Mouse (Mus musculus) fibroblast of lung, adult 2 months (primary cell): ENCODE data around the gene Myog.

Source experiments
- DNase-seq: peaks from one replicate; pipeline ENCODE4 v3.0.0-alpha.2; 2011; ENCODE audit warnings: low read depth

The Myog gene

DNA sequence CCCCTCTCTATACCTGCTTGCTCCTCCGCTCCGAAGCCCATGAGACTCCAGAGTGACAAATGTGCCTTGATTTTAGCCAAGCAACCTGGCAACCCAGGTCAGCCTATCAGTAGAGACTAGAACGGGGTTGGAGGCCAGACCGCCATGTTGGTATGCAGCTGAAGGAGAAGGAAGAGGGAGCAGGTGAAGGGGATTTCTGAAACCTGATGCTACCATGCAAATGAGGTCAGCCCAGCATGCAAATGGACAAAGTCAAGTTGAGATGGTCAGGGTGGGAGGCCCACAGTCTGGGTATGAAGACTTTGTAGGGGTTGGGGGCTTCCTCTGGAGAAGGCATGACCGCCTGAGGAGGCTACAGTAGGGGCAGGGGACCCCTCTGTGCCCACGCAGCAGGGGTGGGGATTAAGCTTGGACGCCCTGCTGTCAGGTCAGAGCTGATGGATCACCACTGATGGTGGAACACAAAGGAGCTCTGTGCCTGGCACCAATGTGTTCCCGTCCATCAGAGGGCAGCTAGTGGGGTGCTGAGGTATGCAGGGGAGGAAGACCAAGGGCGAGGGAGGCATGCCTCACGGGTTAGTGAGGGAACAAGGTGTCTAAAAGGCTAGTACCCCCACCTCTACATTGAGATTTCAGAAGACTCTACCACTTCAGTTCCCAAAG lies 4.2 kb upstream of the Myog start:
- no peak for DNase-seq

DNA sequence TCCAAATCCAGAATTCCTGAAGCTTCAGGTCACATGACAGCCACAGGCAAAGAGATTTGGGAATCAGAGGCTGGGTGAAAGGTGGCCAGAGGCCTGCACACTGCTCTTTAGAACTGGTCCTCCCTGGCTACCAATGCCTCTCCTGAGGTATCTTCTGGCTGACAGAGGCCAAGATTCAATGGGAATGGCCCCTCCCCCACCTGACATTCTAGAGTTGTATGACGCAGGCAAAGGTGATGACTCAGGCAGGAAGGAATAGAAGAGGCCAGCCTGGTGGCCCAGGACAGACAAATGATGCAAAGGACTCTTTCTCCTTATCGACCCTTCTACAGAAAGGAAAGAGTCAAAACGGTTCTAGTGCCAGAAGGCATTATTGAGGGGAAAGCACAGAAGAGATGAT lies 1.6 kb upstream of the Myog start:
- no peak for DNase-seq

DNA sequence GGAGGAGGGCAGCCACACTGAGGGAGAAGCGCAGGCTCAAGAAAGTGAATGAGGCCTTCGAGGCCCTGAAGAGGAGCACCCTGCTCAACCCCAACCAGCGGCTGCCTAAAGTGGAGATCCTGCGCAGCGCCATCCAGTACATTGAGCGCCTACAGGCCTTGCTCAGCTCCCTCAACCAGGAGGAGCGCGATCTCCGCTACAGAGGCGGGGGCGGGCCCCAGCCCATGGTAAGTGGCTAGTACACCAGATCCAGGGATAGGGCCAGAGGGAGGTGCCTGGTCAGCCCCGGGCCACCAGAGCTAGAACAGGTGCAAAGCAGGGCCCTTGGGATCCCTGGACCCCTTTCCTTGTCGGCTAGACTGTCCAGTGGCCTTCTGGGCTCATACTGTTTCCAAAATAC lies 511 bp downstream of the Myog start:
- no peak for DNase-seq

DNA sequence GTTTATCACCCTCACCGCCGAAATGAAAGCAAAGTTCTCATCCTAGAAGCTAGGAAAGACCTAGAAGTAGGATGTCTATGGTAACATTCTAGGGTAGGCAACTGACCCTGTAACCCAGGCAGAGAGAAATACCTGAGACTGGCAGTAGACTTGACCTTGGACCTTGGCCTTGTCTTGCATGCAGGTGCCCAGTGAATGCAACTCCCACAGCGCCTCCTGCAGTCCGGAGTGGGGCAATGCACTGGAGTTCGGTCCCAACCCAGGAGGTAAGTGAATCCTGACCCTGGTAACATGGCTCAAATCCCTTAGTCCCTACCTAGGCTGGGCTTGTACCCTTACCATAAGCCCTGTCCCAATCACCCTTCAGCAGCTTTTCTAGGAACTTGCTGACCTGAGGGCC lies 1.1 kb downstream of the Myog start:
- no peak for DNase-seq

DNA sequence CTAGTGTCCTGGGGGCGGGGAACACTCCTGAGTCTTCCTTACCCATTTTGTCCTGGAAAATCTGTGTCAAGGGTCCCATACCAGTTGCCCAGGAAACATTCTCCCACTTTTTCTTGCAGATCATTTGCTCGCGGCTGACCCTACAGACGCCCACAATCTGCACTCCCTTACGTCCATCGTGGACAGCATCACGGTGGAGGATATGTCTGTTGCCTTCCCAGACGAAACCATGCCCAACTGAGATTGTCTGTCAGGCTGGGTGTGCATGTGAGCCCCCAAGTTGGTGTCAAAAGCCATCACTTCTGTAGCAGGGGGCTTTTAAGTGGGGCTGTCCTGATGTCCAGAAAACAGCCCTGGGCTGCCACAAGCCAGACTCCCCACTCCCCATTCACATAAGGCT lies 1.8 kb downstream of the Myog start:
- DNase-seq = no peak

DNA sequence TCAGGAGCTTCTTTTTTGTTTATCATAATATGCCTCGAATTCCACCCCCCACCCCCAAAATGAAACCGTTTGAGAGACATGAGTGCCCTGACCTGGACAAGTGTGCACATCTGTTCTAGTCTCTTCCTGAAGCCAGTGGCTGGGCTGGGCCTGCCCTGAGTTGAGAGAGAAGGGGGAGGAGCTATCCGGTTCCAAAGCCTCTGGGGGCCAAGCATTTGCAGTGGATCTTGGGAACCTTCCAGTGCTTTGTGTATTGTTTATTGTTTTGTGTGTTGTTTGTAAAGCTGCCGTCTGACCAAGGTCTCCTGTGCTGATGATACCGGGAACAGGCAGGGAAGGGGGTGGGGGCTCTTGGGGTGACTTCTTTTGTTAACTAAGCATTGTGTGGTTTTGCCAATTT lies 2.3 kb downstream of the Myog start:
- DNase-seq = no peak

DNA sequence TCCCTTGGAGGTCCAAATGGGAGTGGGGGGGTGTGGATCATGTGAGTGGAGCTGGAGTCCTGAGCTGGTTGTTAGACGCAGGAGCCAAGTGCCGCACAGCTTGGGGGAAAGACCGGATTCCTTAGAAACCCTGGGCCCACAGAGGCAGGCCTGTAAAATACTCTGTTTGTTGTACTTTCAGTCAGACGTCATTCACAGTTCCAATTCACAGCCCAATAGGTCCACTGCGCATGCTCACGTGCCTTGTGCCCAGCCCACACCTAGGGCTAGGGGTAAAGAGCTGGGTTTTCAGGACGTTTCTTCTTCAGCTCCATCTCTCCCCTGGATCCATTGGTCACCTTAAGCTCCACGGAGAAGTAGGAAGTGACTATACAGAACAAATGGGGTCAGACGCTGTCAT lies 2.8 kb downstream of the Myog start:
- DNase-seq = no peak

DNA sequence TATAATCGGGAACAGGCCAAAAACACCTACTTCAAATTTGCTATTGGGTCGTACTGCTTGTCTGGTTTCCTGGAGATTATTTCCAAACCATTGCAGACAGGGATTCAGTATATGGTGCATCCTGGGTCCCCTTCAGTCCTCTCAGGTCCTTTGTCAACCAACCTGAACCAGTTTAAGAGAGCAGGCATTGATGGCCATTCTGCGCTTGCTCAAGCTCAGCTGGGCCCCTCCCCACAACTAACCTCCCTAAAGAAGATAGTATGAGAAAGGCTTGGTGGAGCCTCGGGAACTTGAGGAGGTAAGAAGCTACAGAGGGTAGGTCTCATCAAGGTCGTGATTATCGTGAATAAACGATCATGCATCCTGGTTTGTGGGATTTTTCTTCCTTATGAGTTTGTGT lies 3.5 kb downstream of the Myog start:
- DNase-seq = no peak

DNA sequence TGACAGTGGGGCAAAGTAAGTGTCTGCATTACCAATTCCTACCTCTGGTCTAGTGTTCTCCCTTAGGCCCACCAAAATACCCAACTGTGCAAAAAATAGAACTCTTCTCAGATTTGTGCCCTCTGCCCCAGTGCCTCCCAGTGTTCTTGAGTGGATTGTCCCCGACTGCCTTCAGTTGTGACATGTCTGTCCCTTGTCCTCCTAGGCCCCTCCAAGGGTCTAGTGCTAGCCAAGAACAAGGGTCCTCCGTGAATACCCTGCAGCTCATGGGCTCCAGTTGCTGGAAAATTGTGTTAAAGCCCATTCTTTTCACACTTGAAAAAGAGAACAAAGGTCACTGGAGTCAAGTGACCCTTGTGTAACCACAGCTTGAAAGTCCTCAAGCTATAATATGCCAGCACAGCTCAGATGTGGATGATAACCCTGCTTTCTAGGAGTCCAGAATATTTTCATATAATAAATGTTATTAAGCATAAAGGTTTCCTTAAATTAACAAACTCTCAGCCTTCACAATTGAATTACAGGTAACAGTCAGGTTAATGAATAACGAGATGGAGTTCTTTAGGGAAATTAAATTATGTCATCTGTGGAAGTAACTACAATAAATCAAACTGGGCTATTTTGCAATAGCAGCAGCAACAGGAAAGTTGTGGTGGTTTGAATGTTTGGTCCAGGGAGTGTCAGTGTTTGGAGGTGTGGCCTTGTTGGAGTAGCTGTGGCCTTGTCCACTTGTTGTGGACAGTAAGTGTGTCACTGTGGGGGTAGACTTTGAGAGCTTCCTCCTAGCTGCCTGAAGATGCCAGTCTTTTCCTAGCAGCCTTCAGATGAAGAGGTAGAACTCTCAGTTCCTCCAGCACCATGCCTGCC lies 4.2 kb downstream of the Myog start:
- DNase-seq = no peak

DNA sequence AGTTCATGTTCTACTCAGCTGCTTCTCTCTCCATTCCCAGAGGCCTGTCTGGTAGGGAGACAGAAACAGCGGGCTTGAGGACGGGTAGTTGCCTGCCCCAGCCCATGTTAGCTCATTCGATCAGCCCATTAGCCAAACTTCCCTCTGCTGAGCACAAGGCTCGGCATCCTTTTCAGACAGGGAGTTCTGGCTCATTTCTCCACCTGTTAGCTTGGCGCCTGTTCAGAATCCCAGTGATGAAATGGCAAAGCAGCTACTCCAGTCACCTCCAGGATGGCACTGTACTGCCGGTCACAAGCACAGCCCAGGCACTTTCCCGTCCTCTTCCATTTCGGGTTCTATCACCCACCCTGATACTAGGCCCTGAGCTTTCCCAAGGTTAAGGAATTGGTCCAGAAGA lies 7.5 kb downstream of the Myog start:
- DNase-seq = no peak

DNA sequence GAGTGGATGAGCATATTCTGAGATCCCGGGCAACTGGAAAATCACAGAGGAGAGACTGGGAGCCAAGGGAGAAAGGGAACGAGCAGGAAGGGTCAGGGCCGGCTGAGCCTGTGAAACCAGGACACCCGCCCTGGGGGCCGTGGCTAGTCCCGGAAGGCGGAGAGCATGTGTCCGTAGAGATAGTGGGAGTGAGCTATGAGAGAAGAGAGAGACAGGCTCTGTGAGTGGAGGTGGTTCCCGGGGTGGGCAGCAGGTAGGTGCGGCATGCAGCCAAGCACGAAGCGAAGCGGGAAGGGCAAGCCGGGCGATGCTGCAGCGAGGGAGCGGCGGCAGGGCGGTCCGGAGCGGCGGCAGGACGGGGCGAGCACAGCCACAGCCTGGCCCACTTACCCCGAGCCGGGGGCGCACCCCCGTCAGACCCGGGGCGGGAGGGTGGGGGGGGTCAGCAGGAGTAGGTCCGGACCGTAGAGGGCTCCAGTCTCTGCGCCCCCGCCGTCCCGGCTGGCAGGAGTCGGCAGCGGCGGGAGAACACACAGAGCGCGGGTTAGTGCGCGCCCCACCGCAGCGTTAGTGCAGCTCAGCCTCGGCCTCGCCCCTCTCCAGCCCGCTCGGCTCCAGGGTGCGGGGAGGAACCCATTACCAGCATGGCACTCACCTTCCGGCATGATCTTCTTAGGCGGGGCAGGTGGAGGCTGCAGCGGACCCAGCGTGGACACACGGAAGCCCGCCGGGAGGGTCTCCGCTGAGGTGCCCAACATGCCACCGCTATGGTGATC lies 9.0 kb downstream of the Myog start:
- DNase-seq = no peak

DNA sequence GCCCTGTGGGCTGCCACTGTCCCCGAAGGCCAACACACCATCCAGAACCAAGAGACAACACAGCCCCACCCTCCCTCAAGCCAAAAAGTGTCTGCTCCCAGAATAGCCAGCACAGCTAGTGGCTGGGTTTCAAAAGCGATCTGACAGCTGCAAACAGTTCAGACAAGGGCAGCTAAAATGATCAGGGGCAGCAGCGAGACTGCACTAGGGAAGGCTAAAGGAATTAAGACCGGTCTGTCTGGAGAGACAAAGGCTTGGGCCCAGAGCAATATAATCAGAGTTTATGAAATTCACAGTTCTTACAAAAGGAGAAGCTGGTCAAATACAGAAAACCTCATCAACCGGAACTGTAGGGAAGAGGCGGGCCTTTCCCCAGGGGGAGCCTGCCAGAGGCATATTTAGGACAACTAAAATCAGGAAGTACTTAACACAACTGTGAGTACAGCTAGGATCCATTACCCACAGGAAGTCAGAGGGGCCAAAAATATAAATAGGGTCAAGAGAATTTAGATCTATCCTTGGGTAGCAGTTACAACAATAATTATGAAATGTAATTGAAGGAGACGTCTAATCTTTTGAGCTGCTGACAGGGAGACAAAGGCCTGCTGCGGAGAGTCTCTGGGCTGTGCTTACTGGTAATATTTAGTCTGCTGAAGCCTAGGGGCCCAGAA lies 12.9 kb downstream of the Myog start:
- no peak for DNase-seq

DNA sequence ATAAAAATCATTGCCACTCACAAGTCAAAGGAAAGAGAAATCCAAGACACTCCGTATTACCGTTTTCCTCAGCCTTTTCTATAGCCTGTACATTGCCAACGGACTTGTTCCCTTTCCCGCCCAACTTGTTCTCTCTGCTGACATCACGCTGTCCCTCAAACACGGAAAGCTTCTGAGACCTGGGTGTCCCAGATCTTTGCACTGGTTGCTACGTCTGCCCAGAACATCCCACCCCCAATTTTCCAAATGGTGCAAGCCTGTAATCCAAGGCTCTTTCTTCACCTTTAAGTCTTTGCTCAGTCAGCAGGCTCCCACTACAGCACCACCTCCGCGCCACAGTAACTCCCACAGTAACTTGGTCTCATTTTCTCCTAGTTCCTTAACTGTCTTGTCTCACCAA lies 15.2 kb downstream of the Myog start:
- DNase-seq = no peak

DNA sequence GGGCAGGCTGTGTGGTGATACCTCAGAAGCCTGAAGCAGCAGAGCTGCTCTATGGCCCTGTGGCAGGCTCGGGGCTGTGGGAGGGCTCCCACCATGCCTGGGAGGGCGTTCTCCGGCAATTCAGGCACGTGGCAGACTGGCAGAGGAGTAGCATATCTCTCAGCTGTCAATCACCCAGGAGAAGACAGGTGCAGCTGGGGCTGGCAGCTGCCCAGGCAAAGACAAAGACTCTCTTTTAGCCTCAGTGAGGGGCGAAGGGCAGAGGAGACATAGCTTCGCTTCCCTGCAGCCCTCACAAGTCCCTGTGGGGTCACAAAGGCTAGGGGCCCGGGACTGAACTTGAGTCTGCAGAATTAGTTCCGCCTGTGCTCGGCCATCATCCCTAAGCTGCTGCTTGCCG lies 17.6 kb downstream of the Myog start:
- DNase-seq = no peak

DNA sequence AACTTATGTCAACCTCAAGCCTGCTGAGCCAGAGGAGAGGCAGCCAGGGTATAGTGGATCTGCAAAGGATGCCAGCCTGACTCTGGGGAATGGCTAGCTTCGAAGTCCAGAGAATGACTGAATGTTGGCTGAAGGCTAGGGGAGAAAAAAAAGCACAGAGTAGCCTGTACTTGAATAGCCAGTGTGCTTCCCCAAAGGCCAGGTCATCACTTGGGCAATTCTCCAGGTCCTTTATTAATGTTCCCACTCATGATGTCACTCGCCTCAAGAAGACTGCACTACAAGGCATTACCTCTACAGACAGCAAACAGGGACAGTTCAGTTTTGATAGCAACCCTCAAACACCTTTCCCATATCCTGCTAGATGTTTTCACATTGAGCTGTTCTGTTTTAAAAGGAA lies 20.5 kb downstream of the Myog start:
- DNase-seq = no peak

DNA sequence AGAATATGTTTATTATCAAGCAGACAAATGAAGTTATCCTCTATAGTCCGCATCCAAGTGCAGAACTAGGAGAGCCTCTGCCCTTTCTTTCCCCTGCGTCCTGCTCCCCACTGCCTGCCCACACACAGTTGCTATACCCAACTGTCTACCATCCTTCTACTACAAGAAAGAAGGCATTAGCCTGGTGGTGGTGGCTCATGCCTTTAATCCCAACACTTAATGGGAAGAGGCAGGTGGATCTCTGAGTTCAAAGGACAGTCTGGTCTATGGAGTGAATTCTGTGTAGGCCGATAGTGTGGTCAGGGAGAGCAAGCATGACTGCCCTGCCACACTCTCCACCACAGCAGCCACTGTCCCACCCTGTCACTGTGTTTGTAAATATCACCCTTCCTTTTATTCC lies 20.9 kb downstream of the Myog start:
- no peak for DNase-seq

DNA sequence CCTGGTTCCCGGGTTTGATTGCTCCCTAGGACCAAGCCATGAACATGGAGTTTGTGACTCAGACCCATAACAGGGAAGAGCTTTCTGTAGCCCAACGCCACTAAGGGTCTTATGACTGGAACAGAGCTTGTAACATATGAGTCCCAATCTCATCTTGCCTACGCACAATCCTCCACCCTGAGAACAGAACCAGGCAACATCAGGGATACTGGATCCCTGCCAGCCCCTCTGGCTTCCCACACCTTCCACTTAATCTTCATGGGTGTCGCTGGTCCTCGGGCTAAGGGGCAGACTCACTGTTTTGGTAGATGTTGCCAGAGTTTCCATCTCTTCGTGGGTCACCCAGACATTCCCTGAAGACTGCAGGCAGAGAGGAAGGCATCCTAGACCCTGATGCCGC lies 22.0 kb downstream of the Myog start:
- no peak for DNase-seq

DNA sequence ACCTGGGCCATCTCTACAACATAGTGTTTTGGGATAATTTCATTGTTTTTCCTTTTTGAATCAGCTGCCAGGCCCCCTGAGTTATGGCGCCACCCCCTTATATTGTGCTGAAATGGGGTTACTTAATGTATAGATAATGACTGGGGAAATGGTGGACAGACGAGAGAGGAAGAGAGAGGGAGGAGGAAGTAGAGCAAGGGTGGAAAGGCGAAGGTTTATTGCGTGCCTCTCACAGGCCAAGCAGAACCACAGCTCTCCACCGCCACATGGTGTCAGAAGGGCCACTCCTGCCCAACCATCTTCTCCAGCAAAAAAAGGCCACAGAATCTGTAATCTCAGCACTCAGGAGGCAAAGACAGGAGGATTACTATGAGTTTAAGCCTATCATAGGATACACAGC lies 25.4 kb downstream of the Myog start:
- DNase-seq = no peak

DNA sequence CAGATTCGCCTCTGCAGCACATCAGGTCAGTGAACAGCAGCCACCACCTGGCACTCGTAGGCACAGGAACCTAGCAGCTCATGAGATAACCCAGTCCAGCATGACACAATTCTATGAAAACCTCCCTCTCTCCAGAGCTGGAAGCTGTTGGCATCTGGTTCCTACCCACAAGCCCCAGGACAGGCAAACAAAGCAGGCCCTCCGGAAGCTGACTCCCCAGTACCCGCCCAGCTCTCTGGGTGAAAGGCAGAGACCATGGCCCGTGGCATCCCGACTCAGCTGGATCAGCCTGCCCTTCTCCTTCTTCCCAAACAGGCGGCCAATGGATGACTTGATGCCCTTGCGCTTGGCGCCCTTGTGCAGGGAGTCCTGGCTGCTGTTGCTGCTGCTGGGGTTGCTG lies 26.6 kb downstream of the Myog start:
- DNase-seq = no peak

DNA sequence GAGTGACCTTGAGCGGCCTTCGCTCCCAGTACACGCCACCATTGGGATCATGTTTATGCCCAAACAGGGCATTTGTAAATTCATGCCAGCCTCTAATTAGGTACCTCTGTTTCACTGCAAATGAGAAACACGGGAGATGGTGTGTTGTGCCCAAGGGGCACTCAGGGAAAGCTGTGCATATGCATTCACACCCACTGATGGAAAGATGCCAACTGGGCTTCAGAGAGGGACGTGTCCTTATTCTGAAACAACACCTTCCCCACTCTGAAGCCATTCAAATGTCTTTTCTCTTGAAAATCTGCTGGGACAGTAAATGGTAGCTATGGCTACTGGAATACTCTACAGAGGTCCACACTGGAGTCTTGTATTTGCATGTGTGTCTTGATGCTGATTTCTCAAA lies 28.5 kb downstream of the Myog start:
- DNase-seq = no peak

DNA sequence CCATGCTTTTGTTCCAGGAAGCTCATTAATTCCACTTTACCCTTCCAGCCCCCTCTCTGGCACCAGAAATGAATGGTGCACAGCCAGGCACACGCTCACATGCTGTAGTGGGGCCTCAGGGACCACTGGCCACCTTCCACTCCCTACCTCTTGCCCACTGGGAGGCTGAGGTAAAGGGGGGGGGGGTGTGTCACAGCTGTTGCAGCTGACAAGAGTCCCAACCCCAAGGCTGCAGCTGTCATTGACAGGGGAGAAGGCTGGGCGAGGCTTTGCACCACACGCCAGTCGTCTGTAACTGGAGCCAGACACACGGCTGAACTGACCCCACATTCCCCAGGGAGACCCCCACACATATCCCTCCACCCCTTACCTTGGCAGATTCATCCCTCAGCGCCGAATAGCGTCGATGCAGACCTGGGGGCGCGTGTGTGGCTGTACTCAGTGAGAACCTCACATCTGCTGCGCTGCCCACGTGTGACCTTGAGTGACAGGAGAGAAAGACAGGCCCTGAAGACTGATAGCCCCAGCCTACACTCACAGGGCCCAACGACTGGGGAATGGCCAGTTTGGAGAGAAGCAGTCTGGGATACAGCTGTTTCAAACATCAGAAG lies 31.0 kb downstream of the Myog start:
- no peak for DNase-seq

DNA sequence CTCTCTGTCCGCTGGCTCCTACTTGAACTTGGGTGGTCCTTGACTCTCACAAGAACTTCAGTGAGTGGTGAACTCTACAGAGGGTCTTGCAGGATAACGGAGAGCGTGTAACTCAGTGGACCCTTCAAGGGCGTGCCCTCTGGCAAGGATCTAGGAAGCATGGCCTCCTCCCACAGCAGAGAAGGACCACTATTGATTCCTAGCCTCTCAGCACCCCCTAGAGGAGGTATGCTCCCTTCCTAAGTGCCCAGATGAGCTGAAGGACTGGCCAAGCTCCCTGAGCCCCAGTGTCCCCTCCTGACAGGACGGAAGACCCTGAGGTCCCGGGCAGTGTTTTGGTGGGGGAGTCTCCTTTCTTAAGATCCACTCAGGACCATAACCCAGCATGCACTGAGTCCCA lies 32.8 kb downstream of the Myog start:
- no peak for DNase-seq
